Mouse (Mus musculus): Measurements from ENCODE around the gene Gpld1. TPM values are rescaled to one million over a fixed set of nuclear protein-coding genes. Genes with fewer than 3 reads are reported as not detected.

Gpld1 gene
- total and polyA plus RNA-seq, 2 experiments from 2014 or later: 3.8 to 5.5 TPM

GRCm38 (mm10) chr13:25023129-25023528 lies 80.2 kb downstream of the Gpld1 start:
- no peak for TF ChIP-seq CTCF (IDR thresholded peaks at IDR 0.05)

GRCm38 (mm10) chr13:25024655-25025054 lies 81.7 kb downstream of the Gpld1 start:
- Histone ChIP-seq H3K4me2 (ENCODE audit: low read depth, low read length, poor library complexity, severe bottlenecking) (no peak overlapping the region), H3K36me3 (ENCODE audit: insufficient read depth, low read length) (no peaks in the 10 kb centered on the region), H3K4me1 (ENCODE audit: insufficient read depth, low read length) (no peaks in the 10 kb centered on the region), H3K27ac (ENCODE audit: low read depth, low read length) (no peak overlapping the region), H3K9ac (replicated peaks; ENCODE audit: low read length, poor library complexity, severe bottlenecking) (no peak overlapping the region), H3K27me3 (ENCODE audit: insufficient read depth, low read length) (no peaks in the 10 kb centered on the region), H3K9me3 (ENCODE audit: low read length) (no peaks in the 10 kb centered on the region), H3K4me3 (ENCODE audit: low read depth, low read length) (no peak overlapping the region)
- DNase-seq (ENCODE audit: low spot score): peak; percentile 66
- WGBS: 29% methylated on average over 2 of the region's 2 CpGs
- peak; percentile 64 for TF ChIP-seq CTCF (IDR thresholded peaks at IDR 0.05)
- no peak for ATAC-seq (ENCODE audit: low FRiP score)

More at GRCm38 (mm10) chr13:25023129-25023528, 80.2 kb downstream of the Gpld1 start:
- Histone ChIP-seq H3K9ac (replicated peaks; ENCODE audit: low read length, poor library complexity, severe bottlenecking) (no peak overlapping the region), H3K4me1 (ENCODE audit: insufficient read depth, low read length) (peaks cover 11% of the 10 kb centered on the region; the same call in 1 of the 2 replicates), H3K9me3 (ENCODE audit: low read length) (no peaks in the 10 kb centered on the region), H3K27ac (ENCODE audit: low read depth, low read length) (no peak overlapping the region), H3K4me2 (ENCODE audit: low read depth, low read length, poor library complexity, severe bottlenecking) (no peak overlapping the region), H3K4me3 (ENCODE audit: low read depth, low read length) (no peak overlapping the region), H3K36me3 (ENCODE audit: insufficient read depth, low read length) (no peaks in the 10 kb centered on the region), H3K27me3 (ENCODE audit: insufficient read depth, low read length) (no peaks in the 10 kb centered on the region)
- 76% methylated on average over 3 of the region's 3 CpGs for WGBS
- DNase-seq (ENCODE audit: low spot score) (no peak), ATAC-seq (ENCODE audit: low FRiP score) (no peak)

GRCm38 (mm10) chr13:25026409-25027113 lies 83.6 kb downstream of the Gpld1 start:
- Histone ChIP-seq H3K36me3 (ENCODE audit: insufficient read depth, low read length) (no peaks in the 10 kb centered on the region), H3K27ac (ENCODE audit: low read depth, low read length) (no peak overlapping the region), H3K27me3 (ENCODE audit: insufficient read depth, low read length) (no peaks in the 10 kb centered on the region), H3K9me3 (ENCODE audit: low read length) (no peaks in the 10 kb centered on the region), H3K4me2 (ENCODE audit: low read depth, low read length, poor library complexity, severe bottlenecking) (no peak overlapping the region), H3K4me1 (ENCODE audit: insufficient read depth, low read length) (no peaks in the 10 kb centered on the region), H3K9ac (replicated peaks; ENCODE audit: low read length, poor library complexity, severe bottlenecking) (no peak overlapping the region), H3K4me3 (ENCODE audit: low read depth, low read length) (no peak overlapping the region)
- ATAC-seq (ENCODE audit: low FRiP score) (no peak), DNase-seq (ENCODE audit: low spot score) (no peak)
- 93% methylated on average over 6 of the region's 6 CpGs for WGBS
- TF ChIP-seq CTCF (IDR thresholded peaks at IDR 0.05): no peak

- Histone ChIP-seq H3K4me2 (ENCODE audit: low read depth, low read length, poor library complexity, severe bottlenecking) (no peak overlapping the region), H3K9ac (replicated peaks; ENCODE audit: low read length, poor library complexity, severe bottlenecking) (no peak overlapping the region), H3K36me3 (ENCODE audit: insufficient read depth, low read length) (no peaks in the 10 kb centered on the region), H3K27me3 (ENCODE audit: insufficient read depth, low read length) (no peaks in the 10 kb centered on the region), H3K27ac (ENCODE audit: low read depth, low read length) (no peak overlapping the region), H3K9me3 (ENCODE audit: low read length) (no peaks in the 10 kb centered on the region), H3K4me1 (ENCODE audit: insufficient read depth, low read length) (no peaks in the 10 kb centered on the region), H3K4me3 (ENCODE audit: low read depth, low read length) (no peak overlapping the region)
- no peak for TF ChIP-seq CTCF (IDR thresholded peaks at IDR 0.05)
- WGBS: 79% methylated on average over 3 of the region's 3 CpGs
- no peak for DNase-seq (ENCODE audit: low spot score)
- no peak for ATAC-seq (ENCODE audit: low FRiP score)
Measured at GRCm38 (mm10) chr13:25027114-25027425, 84.1 kb downstream of the Gpld1 start.

- H3K36me3 ChIP-seq (ENCODE audit: insufficient read depth, low read length): no peaks in the 10 kb centered on the region
- no peak overlapping the region for H3K4me3 ChIP-seq (ENCODE audit: low read depth, low read length)
- H3K27ac ChIP-seq (ENCODE audit: low read depth, low read length): no peak overlapping the region
- H3K4me2 ChIP-seq (ENCODE audit: low read depth, low read length, poor library complexity, severe bottlenecking): no peak overlapping the region
- no peaks in the 10 kb centered on the region for H3K4me1 ChIP-seq (ENCODE audit: insufficient read depth, low read length)
- no peaks in the 10 kb centered on the region for H3K9me3 ChIP-seq (ENCODE audit: low read length)
- no peak for ATAC-seq (ENCODE audit: low FRiP score)
- DNase-seq (ENCODE audit: low spot score): no peak
- H3K9ac ChIP-seq (replicated peaks; ENCODE audit: low read length, poor library complexity, severe bottlenecking): no peak overlapping the region
- no peak for TF ChIP-seq CTCF (IDR thresholded peaks at IDR 0.05)
- no peaks in the 10 kb centered on the region for H3K27me3 ChIP-seq (ENCODE audit: insufficient read depth, low read length)
- 79% methylated on average over 2 of the region's 2 CpGs for WGBS
Measured at GRCm38 (mm10) chr13:25039488-25039887, 96.5 kb downstream of the Gpld1 start.

Other genes starting within 250 kb of the Gpld1 start
- gene Armh2, start 201.9 kb upstream of the Gpld1 start, total RNA-seq (2014; rRNA removed): not detected in 2 replicates
- gene Armh2, start 201.9 kb upstream of the Gpld1 start, polyA plus RNA-seq (2015; fragmentation: Nextera tagmentation; extraction: Ambion mirVana): 0.20 TPM in 1 of 2 replicates, not detected in the other
- 2.3 and 9.4 TPM in 2 replicates for gene Gmnn, start 181.2 kb upstream of the Gpld1 start, total RNA-seq (2014; rRNA removed)
- 10.2 and 11.6 TPM in 2 replicates for gene Gmnn, start 181.2 kb upstream of the Gpld1 start, polyA plus RNA-seq (2015; fragmentation: Nextera tagmentation; extraction: Ambion mirVana)
- 52.2 and 61.8 TPM in 2 replicates for gene BC005537, start 141.5 kb upstream of the Gpld1 start, total RNA-seq (2014; rRNA removed)
- gene BC005537, start 141.5 kb upstream of the Gpld1 start, polyA plus RNA-seq (2015; fragmentation: Nextera tagmentation; extraction: Ambion mirVana): 16.3 and 18.2 TPM in 2 replicates
- 15.1 and 25.4 TPM in 2 replicates for gene Acot13, start 111.6 kb upstream of the Gpld1 start, total RNA-seq (2014; rRNA removed)
- gene Acot13, start 111.6 kb upstream of the Gpld1 start, polyA plus RNA-seq (2015; fragmentation: Nextera tagmentation; extraction: Ambion mirVana): 60.2 and 67.1 TPM in 2 replicates
- 26.6 and 27.0 TPM in 2 replicates for gene Tdp2, start 111.5 kb upstream of the Gpld1 start, total RNA-seq (2014; rRNA removed)
- gene Tdp2, start 111.5 kb upstream of the Gpld1 start, polyA plus RNA-seq (2015; fragmentation: Nextera tagmentation; extraction: Ambion mirVana): 25.5 and 28.5 TPM in 2 replicates
- gene D130043K22Rik, start 98.0 kb upstream of the Gpld1 start, total RNA-seq (2014; rRNA removed): 13.5 and 13.8 TPM in 2 replicates
- gene D130043K22Rik, start 98.0 kb upstream of the Gpld1 start, polyA plus RNA-seq (2015; fragmentation: Nextera tagmentation; extraction: Ambion mirVana): 7.7 and 9.4 TPM in 2 replicates
- 45.8 and 53.8 TPM in 2 replicates for gene Aldh5a1, start 5.5 kb upstream of the Gpld1 start, total RNA-seq (2014; rRNA removed)
- gene Aldh5a1, start 5.5 kb upstream of the Gpld1 start, polyA plus RNA-seq (2015; fragmentation: Nextera tagmentation; extraction: Ambion mirVana): 14.6 and 15.4 TPM in 2 replicates
- gene Mrs2, start 77.2 kb downstream of the Gpld1 start, total RNA-seq (2014; rRNA removed): 41.8 and 42.0 TPM in 2 replicates
- gene Mrs2, start 77.2 kb downstream of the Gpld1 start, polyA plus RNA-seq (2015; fragmentation: Nextera tagmentation; extraction: Ambion mirVana): 10.9 and 13.0 TPM in 2 replicates
- gene Dcdc2a, start 112.9 kb downstream of the Gpld1 start, total RNA-seq (2014; rRNA removed): 1.5 and 3.8 TPM in 2 replicates
- gene Dcdc2a, start 112.9 kb downstream of the Gpld1 start, polyA plus RNA-seq (2015; fragmentation: Nextera tagmentation; extraction: Ambion mirVana): 6.3 and 8.0 TPM in 2 replicates